Mouse (Mus musculus): ENCODE data around the gene Dixdc1.

The Dixdc1 gene

GRCm38 (mm10) chr9:50738914-50739870 is at the start of gene Dixdc1:
Gene Dixdc1 (minus strand): TSS chr9:50739517.
- peak; percentile 95 for DNase-seq (ENCODE audit: low read depth, low spot score)

GRCm38 (mm10) chr9:50782155-50782554 is 42.8 kb upstream of the Dixdc1 start:
- DNase-seq (ENCODE audit: low read depth, low spot score) = peak; percentile 43

GRCm38 (mm10) chr9:50776162-50776760 is 36.9 kb upstream of the Dixdc1 start:
- DNase-seq (ENCODE audit: low read depth, low spot score) = no peak

- DNase-seq (ENCODE audit: low read depth, low spot score) = peak; percentile 19
These were observed 36.4 kb upstream of the Dixdc1 start for GRCm38 (mm10) chr9:50775662-50776126.

GRCm38 (mm10) chr9:50774991-50775612 is 35.8 kb upstream of the Dixdc1 start, which contains the start of the genes Alg9 and 1110032A03Rik:
Gene Alg9 (plus strand): TSS chr9:50775019.
Gene 1110032A03Rik (minus strand): TSS chr9:50775520.
- peak; percentile 96 for DNase-seq (ENCODE audit: low read depth, low spot score)

GRCm38 (mm10) chr9:50774026-50774462 is 34.7 kb upstream of the Dixdc1 start:
- DNase-seq (ENCODE audit: low read depth, low spot score) = no peak

GRCm38 (mm10) chr9:50770011-50770410 is 30.7 kb upstream of the Dixdc1 start:
- DNase-seq (ENCODE audit: low read depth, low spot score) = no peak

GRCm38 (mm10) chr9:50768107-50769002 is 29.0 kb upstream of the Dixdc1 start, which contains the start of gene Fdxacb1:
Gene Fdxacb1 (plus strand): TSS chr9:50768236.
- peak; percentile 100 for DNase-seq (ENCODE audit: low read depth, low spot score)

GRCm38 (mm10) chr9:50767531-50768106 is 28.3 kb upstream of the Dixdc1 start:
- peak; percentile 37 for DNase-seq (ENCODE audit: low read depth, low spot score)

- DNase-seq (ENCODE audit: low read depth, low spot score) = peak; percentile 45
These were observed 24.0 kb upstream of the Dixdc1 start for GRCm38 (mm10) chr9:50763331-50763730.

GRCm38 (mm10) chr9:50761520-50762243 is 22.4 kb upstream of the Dixdc1 start:
- no peak for DNase-seq (ENCODE audit: low read depth, low spot score)

- no peak for DNase-seq (ENCODE audit: low read depth, low spot score)
These were observed 17.4 kb upstream of the Dixdc1 start for GRCm38 (mm10) chr9:50756711-50757110.

- DNase-seq (ENCODE audit: low read depth, low spot score) = peak; percentile 90
These were observed 14.6 kb upstream of the Dixdc1 start for GRCm38 (mm10) chr9:50753947-50754346.

- peak; percentile 95 for DNase-seq (ENCODE audit: low read depth, low spot score)
These were observed 13.7 kb upstream of the Dixdc1 start for GRCm38 (mm10) chr9:50752784-50753615.

- DNase-seq (ENCODE audit: low read depth, low spot score) = peak; percentile 57
These were observed 12.8 kb upstream of the Dixdc1 start, which contains the start of gene Hspb2 for GRCm38 (mm10) chr9:50752054-50752602. Gene Hspb2 (minus strand): TSS chr9:50752354.

- DNase-seq (ENCODE audit: low read depth, low spot score) = no peak
These were observed 12.0 kb upstream of the Dixdc1 start, which contains the start of gene Cryab for GRCm38 (mm10) chr9:50751323-50751722. Gene Cryab (plus strand): TSS chr9:50751325.

GRCm38 (mm10) chr9:50750706-50751105 is 11.4 kb upstream of the Dixdc1 start:
- peak; percentile 60 for DNase-seq (ENCODE audit: low read depth, low spot score)

GRCm38 (mm10) chr9:50746214-50746677 is 6.9 kb upstream of the Dixdc1 start, which contains the start of gene 2310030G06Rik:
Gene 2310030G06Rik (minus strand): TSS chr9:50746536.
- peak; percentile 63 for DNase-seq (ENCODE audit: low read depth, low spot score)
